Mouse (Mus musculus) stomach, embryonic 15.5 days (tissue): Measurements from ENCODE around the gene Auts2. TPM values are rescaled to one million over a fixed set of nuclear protein-coding genes. Genes with fewer than 3 reads are reported as not detected.

ENCODE experiments used
- ATAC-seq: fragments of 200-750 bp; cut with Nextera tagmentation; 2 replicates; pipeline ENCODE4 v1.8.0; 2017; ENCODE audit warnings: low read depth, moderate number of reproducible peaks, moderate TSS enrichment; ENCODE audit not compliant: insufficient read depth, low FRiP score
- H3K27ac ChIP-seq: fragments of 300-500 bp; sonication (generic); 2 replicates; pipeline ENCODE4 v1.5.1; 2015; ENCODE audit warnings: mild to moderate bottlenecking, inconsistent platforms
- H3K27me3 ChIP-seq: fragments of 300-500 bp; sonication (generic); replicated peaks from 2 replicates; pipeline ENCODE4 v1.6.1; 2015; ENCODE audit warnings: inconsistent platforms
- H3K36me3 ChIP-seq: fragments of 300-500 bp; sonication (generic); 2 replicates; pipeline ENCODE4 v1.6.1; 2015; ENCODE audit warnings: inconsistent platforms
- H3K4me1 ChIP-seq: fragments of 300-500 bp; sonication (generic); 2 replicates; pipeline ENCODE4 v1.6.1; 2015; ENCODE audit warnings: inconsistent platforms
- H3K4me2 ChIP-seq: fragments of 300-500 bp; sonication (generic); 2 replicates; pipeline ENCODE4 v1.6.1; 2015; ENCODE audit warnings: mild to moderate bottlenecking, inconsistent platforms
- H3K4me3 ChIP-seq: fragments of 300-500 bp; sonication (generic); replicated peaks from 2 replicates; pipeline ENCODE4 v1.5.1; 2015; ENCODE audit warnings: inconsistent platforms
- H3K9ac ChIP-seq: fragments of 300-500 bp; sonication (generic); 2 replicates; pipeline ENCODE4 v1.6.1; 2015; ENCODE audit warnings: inconsistent platforms
- H3K9me3 ChIP-seq: fragments of 300-500 bp; sonication (generic); 2 replicates; pipeline ENCODE4 v1.6.1; 2016; ENCODE audit warnings: inconsistent platforms
- WGBS: fragments of 180-500 bp; shearing (Covaris S2); methylation state at CpG from one replicate; pipeline ENCODE4 v1.1.7; 2015; 5-methylcytosine and 5-hydroxymethylcytosine counted together
- polyA plus RNA-seq: library from polyadenylated mRNA; unstranded; fragments of >200 nt; fragmentation: Nextera tagmentation; extraction: Ambion mirVana; gene quantifications from 2 replicates; pipeline ENCODE4 v1.2.1, GENCODE M21; 2015

Auts2 gene
- polyA plus RNA-seq, 1 experiment from 2014 or later, result 25.5 TPM

DNA sequence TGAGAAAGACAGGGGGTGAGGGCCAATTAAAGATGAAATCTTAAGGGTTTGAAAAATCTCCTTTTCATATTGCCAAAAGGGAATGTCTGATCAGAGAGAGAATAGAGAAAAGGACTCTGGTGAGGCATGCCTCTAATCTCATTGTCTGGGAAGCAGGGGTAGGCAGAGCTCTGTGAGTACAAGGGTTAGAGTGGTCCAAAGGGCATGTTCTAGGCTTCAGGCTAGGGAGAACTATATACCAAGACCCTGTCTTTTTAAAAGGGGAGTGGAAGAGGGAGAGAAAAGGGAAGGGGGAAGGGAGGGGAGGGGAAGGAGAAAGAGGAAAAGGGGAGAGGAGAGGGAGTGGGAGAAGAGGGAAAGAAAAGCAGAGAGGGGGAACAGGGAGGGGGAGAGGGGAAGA lies 244.1 kb downstream of the Auts2 start:
- H3K27ac ChIP-seq, result no peak overlapping the region
- no peaks in the 10 kb centered on the region; the same call in 1 of the 2 replicates for H3K4me1 ChIP-seq
- no peaks in the 10 kb centered on the region for H3K36me3 ChIP-seq
- H3K27me3 ChIP-seq, result no peaks in the 10 kb centered on the region
- ATAC-seq, result no peak
- no peak overlapping the region for H3K9ac ChIP-seq
- H3K4me2 ChIP-seq, result no peak overlapping the region
- H3K4me3 ChIP-seq, result no peak overlapping the region
- H3K9me3 ChIP-seq, result no peaks in the 10 kb centered on the region

DNA sequence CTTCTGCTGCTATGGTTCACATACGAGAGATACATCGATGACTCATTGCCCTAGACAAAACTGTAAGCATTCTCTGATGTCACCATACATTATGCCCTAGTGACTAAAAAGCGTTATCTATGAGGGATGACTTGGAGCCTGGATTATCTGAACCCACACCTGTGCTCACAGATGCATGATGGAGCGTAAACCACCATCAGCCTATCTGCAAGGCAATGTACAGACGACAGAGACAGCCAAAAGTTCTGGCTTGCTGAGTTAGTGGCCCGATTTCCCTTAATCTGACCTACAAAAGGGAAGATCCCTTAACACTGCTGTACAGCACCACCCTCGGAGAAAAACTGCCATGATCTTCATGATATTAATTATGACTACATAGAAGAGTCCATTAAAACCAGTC lies 245.8 kb downstream of the Auts2 start:
- H3K27ac ChIP-seq, result no peak overlapping the region
- 79% methylated on average over 7 of the region's 7 CpGs for WGBS
- no peak for ATAC-seq
- H3K4me3 ChIP-seq, result no peak overlapping the region
- H3K4me2 ChIP-seq, result no peak overlapping the region
- no peaks in the 10 kb centered on the region for H3K9me3 ChIP-seq
- H3K4me1 ChIP-seq, result no peaks in the 10 kb centered on the region; the same call in 1 of the 2 replicates
- H3K27me3 ChIP-seq, result no peaks in the 10 kb centered on the region
- no peak overlapping the region for H3K9ac ChIP-seq
- no peaks in the 10 kb centered on the region for H3K36me3 ChIP-seq

DNA sequence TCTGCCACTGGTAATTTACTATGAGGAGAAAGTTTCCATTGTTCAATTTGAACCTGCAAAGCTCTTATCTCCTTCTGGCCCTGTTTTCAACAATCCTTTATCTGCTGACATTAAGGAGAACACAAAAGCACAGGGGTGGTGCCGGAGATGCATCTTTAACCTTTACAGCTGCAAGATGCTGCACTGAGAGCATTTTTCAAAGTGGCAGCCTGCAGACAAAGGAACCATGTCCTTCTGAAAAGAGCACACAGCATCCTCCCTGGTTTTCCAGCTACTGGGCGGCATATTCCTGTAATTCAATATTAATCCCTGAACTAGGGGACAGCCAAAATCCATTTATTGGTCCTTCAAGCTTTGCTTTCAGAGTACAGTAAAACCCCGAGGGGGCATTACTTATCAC lies 248.7 kb downstream of the Auts2 start:
- no peaks in the 10 kb centered on the region for H3K9me3 ChIP-seq
- no peaks in the 10 kb centered on the region; the same call in 1 of the 2 replicates for H3K4me1 ChIP-seq
- no peak overlapping the region for H3K4me3 ChIP-seq
- H3K9ac ChIP-seq, result no peak overlapping the region
- no peak overlapping the region for H3K27ac ChIP-seq
- H3K4me2 ChIP-seq, result no peak overlapping the region
- no peak for ATAC-seq
- no peaks in the 10 kb centered on the region for H3K27me3 ChIP-seq
- 59% methylated on average over 3 of the region's 3 CpGs for whole genome bisulfite sequencing
- H3K36me3 ChIP-seq, result no peaks in the 10 kb centered on the region

DNA sequence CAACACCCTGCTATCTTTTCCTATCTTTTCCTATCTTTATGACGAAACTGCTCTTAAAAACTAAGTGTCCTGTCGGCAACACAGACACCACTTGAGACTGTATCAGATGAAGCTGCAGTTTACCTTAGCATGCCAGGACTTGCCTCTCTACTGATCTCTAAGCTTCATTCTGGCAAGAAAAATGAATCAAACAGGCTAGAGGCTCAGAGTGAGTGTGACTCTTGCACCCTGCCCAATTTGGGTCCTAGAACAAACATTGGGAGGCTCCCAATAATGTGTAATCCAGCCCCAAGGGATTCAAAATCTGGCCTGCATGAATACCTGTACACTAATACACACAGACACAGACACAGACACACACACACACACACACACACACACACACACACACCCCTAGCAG lies 250.2 kb downstream of the Auts2 start:
- Histone ChIP-seq H3K4me3 (no peak overlapping the region), H3K4me2 (no peak overlapping the region), H3K27ac (no peak overlapping the region), H3K27me3 (no peaks in the 10 kb centered on the region), H3K9me3 (no peaks in the 10 kb centered on the region), H3K9ac (no peak overlapping the region), H3K36me3 (no peaks in the 10 kb centered on the region), H3K4me1 (no peaks in the 10 kb centered on the region)
- ATAC-seq, result no peak
- 71% methylated on average over 2 of the region's 2 CpGs for WGBS

DNA sequence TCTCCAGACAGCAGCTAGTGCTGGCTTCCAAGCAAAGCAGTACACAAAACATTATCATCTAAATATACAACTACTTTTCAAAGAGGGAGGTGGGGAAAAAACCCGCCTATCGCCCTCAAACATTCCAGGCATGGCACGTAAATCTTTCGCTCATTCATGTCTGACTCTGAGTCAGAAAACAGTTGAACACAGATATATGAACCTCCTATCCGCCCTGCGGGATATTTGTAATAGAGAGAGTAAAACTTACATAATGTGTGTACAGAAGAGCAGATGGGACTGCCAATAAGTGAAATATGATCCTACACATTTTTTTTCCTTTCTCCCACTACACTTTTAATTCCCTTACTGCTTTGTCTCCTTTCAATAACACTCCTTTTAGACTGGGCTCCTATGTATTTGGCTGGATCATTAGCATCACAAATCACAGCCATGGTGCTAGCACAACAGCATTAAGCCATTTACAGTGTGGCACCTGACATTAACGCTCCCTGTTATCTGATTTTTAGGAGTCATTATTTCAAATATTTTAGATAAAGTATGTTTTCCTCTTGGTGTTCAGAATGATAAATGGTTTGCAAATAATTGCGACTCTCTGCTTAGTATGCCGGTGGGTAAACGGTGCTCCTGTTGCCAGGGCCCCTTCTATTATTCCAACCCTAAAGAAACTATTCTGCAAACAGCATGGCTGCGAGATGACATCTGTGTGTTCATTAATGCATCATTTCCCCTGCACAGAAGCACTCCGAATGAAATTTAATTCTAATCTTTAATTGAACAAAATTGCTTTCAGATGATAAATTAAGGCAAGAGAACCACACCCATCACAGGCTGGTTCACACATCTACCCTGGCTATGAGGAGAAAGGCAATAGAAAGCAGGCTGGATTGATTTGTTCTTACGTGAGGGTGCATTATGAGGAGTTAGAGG lies 252.3 kb downstream of the Auts2 start:
- Histone ChIP-seq H3K27ac (no peak overlapping the region), H3K9me3 (no peaks in the 10 kb centered on the region), H3K4me2 (no peak overlapping the region), H3K36me3 (no peaks in the 10 kb centered on the region), H3K4me1 (no peaks in the 10 kb centered on the region), H3K9ac (no peak overlapping the region), H3K4me3 (no peak overlapping the region), H3K27me3 (no peaks in the 10 kb centered on the region)
- WGBS, result 37% methylated on average over 13 of the region's 13 CpGs
- ATAC-seq, result no peak

DNA sequence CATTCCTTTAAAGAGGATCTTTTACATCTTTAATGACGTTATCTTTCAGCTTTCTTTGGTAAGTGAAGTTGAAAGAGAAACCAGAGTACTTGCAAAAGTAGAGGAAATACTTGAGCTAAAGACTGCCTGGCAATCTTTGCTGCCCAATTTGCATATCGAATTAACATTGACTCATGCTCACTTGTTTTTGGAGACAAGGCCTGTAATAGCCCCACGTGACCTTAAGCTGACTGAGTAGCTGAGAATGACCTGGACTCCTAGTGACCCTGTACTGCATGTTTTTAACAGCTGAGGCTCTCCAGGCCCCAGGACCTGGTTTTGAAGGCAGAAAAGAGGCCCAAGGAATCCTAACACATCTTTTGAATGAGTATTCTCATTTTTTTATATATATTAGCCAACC lies 259.4 kb downstream of the Auts2 start:
- H3K36me3 ChIP-seq, result no peaks in the 10 kb centered on the region
- no peak overlapping the region for H3K9ac ChIP-seq
- H3K27me3 ChIP-seq, result no peaks in the 10 kb centered on the region
- H3K4me2 ChIP-seq, result no peak overlapping the region
- no peak overlapping the region for H3K27ac ChIP-seq
- no peak overlapping the region for H3K4me3 ChIP-seq
- ATAC-seq, result no peak
- no peaks in the 10 kb centered on the region for H3K9me3 ChIP-seq
- 78% methylated on average over 3 of the region's 3 CpGs for WGBS
- no peaks in the 10 kb centered on the region for H3K4me1 ChIP-seq

DNA sequence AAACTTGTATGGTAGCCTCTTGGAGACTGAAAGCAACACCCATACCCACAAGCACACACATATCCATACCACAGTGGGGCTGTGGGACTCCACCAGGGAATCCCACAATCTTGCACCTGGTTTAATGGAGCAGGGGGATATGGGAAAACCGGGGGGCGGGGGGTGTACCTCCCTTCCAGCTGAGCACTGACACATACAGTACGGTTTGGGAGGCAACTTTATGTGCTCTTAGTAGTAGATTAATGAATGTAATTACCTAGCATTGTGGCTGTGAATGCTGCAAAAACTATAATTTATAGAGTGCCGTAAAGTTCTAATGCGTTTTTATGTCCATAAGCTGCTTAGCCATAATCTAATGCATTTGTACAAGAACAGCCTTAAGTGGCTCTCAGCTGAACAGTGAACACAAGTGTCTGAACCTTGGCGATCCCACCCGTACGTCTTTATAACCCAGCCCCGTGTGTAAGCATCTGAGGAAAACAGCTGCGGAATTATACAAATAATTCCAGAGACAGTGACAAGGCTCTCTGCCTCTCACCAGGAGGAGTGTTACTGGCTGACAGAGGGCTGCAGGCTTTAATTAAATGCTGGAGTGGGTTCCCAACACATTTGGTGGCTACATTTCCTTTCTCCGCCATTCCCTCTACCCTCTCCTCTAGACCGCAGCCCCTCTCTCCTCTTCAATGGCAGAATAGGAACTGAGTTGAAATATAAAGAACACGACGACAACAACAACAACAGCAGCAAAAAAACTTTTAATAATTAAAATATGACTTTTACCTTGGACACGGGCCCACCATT lies 268.8 kb downstream of the Auts2 start:
- Histone ChIP-seq H3K9me3 (no peaks in the 10 kb centered on the region), H3K4me3 (no peak overlapping the region), H3K4me2 (no peak overlapping the region), H3K36me3 (no peaks in the 10 kb centered on the region), H3K4me1 (no peaks in the 10 kb centered on the region), H3K9ac (no peak overlapping the region), H3K27me3 (no peaks in the 10 kb centered on the region), H3K27ac (no peak overlapping the region)
- WGBS, result 58% methylated on average over 15 of the region's 15 CpGs
- no peak for ATAC-seq

DNA sequence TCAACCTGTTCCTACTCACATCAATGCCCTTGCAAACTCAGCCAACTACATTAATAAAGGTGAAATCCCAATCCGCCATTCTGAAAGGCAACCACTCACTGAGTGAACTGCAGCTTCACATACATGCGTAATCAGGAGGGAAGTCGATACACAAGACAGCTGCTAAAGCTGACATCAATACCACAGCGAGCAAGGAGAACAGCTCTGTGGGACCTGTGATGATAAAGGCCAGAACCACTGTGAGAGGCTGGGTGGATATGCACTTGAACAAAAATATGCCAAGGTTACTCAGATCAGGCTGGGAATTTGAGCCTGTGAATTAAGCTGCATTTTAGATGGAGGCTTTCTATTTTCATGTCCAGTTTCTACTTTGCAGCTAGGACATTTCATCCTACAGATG lies 271.0 kb downstream of the Auts2 start:
- no peaks in the 10 kb centered on the region for H3K9me3 ChIP-seq
- no peak overlapping the region for H3K27ac ChIP-seq
- no peak overlapping the region for H3K4me3 ChIP-seq
- no peak for ATAC-seq
- H3K36me3 ChIP-seq, result no peaks in the 10 kb centered on the region
- H3K27me3 ChIP-seq, result no peaks in the 10 kb centered on the region
- H3K9ac ChIP-seq, result no peak overlapping the region
- WGBS, result 46% methylated on average over 4 of the region's 4 CpGs
- no peak overlapping the region for H3K4me2 ChIP-seq
- H3K4me1 ChIP-seq, result no peaks in the 10 kb centered on the region

DNA sequence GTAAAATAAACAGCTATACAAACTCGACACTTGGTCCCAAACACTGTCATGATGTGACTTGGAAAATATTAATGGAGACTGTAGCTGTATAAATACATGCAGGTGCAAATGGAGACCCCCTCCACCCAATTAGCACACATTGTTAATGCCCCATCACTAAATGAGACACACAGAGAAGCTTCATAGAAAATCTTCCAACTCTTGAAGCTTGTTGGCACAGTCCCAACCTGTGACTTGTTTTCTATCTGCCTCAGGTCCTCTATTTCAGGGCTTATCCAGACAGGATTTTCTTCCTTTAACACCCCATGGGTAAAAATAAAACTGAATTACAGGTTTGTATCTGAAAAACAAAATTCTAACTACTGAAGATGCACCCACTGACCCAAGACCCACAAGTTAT lies 272.2 kb downstream of the Auts2 start:
- ATAC-seq, result no peak
- no peaks in the 10 kb centered on the region for H3K9me3 ChIP-seq
- no peak overlapping the region for H3K4me3 ChIP-seq
- WGBS, result 62% methylated on average over 1 of the region's 1 CpGs
- no peak overlapping the region for H3K4me2 ChIP-seq
- no peaks in the 10 kb centered on the region for H3K36me3 ChIP-seq
- H3K27me3 ChIP-seq, result no peaks in the 10 kb centered on the region
- no peak overlapping the region for H3K27ac ChIP-seq
- no peaks in the 10 kb centered on the region for H3K4me1 ChIP-seq
- H3K9ac ChIP-seq, result no peak overlapping the region

DNA sequence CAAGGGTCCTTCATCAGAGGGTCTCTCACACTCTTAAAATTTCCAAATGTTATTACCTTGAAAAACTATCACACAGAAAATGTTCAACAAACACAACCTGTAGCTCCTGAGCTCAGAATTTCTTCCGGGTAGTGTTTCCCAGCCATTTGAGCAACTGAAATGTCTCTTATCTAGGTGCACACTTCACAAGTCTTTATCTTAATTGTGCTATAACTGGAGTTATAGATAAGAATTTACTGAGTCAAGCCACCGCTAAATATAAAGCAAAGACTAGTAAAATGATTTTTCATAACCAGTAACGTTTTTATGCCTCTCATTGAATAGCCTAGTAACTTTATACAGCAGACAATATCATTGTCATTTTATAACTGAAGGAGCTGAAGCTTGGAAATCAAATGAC lies 273.1 kb downstream of the Auts2 start:
- H3K4me1 ChIP-seq, result no peaks in the 10 kb centered on the region
- no peak overlapping the region for H3K27ac ChIP-seq
- H3K27me3 ChIP-seq, result no peaks in the 10 kb centered on the region
- H3K9me3 ChIP-seq, result no peaks in the 10 kb centered on the region
- 69% methylated on average over 3 of the region's 3 CpGs for WGBS
- H3K4me3 ChIP-seq, result no peak overlapping the region
- H3K4me2 ChIP-seq, result no peak overlapping the region
- H3K9ac ChIP-seq, result no peak overlapping the region
- H3K36me3 ChIP-seq, result no peaks in the 10 kb centered on the region
- no peak for ATAC-seq

DNA sequence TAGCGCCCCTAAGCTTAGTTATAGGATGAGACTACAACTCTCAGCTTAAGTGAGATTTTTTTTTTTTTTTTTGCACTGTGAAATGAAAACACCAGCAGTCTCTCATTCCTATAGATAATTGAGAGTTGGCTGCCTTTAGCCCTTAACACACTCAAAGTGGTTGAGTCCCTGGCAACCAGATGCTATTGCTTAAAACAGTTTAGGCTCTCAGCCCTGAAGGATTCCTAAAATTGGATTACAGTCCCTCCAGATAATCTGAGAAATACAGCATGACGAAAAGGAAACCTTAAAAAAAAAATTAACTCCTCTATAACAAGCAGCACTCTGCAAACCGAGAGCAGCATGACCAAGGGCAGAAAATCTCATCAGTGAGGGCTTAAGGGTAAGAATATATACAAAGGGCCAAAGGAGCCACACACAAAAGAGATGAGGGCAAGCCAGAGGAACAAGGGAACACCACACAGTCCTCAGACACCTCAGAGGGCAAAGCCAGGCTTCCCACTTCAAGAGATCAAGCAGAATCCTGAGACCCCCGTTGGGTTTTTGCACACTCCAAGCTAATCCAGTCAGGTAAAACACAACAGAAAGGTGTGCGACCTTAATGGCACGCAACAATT lies 274.7 kb downstream of the Auts2 start:
- H3K4me3 ChIP-seq, result no peak overlapping the region
- ATAC-seq, result no peak
- no peak overlapping the region for H3K4me2 ChIP-seq
- WGBS, result 76% methylated on average over 6 of the region's 6 CpGs
- no peaks in the 10 kb centered on the region for H3K9me3 ChIP-seq
- no peaks in the 10 kb centered on the region for H3K36me3 ChIP-seq
- no peak overlapping the region for H3K27ac ChIP-seq
- no peak overlapping the region for H3K9ac ChIP-seq
- H3K27me3 ChIP-seq, result no peaks in the 10 kb centered on the region
- H3K4me1 ChIP-seq, result no peaks in the 10 kb centered on the region

DNA sequence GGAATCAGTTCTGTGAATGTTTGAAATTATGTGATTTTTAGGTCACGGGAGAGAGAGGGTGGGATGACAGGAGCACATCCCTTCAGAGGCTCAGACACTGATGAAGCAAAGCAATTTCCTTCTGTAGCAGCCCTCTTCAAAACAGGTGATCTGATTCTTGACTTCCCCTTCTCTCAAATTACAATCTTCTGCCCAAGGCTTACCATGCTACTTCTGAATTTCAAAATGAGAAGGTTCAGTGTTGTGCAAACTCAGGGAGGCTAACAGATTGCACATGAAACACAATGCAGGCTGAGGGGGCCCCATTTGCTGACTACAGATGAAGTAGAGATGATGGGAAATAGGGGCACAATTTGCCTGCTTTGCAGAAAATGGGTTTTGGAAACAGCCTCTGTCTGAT lies 278.1 kb downstream of the Auts2 start:
- H3K4me2 ChIP-seq, result no peak overlapping the region
- H3K27ac ChIP-seq, result no peak overlapping the region
- H3K36me3 ChIP-seq, result no peaks in the 10 kb centered on the region
- no peaks in the 10 kb centered on the region for H3K4me1 ChIP-seq
- H3K9me3 ChIP-seq, result no peaks in the 10 kb centered on the region
- WGBS, result 66% methylated on average over 1 of the region's 1 CpGs
- no peaks in the 10 kb centered on the region for H3K27me3 ChIP-seq
- no peak overlapping the region for H3K9ac ChIP-seq
- H3K4me3 ChIP-seq, result no peak overlapping the region
- no peak for ATAC-seq
